In the genomic region with DNA sequence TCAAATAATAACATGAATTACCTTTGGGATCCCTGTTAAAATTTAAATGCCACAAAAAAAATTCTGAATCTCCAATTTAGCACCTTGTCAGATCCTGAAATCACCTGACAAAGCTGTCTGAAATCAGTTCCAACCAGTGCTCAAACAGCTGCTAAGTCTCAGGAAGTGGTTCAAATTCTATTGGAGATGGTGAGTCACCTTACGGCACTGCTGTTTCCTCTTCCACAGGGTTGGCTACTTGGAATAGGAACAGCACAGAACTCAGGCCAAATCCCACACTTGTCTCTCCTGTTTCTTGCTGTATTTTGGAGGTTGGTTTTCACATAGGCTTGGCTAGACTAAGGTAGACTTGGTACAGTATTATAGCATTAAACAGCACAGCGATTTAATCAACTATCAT, we compare ENCODE assay signal across 23 mouse cellular contexts. TPM values are rescaled to one million over a fixed set of nuclear protein-coding genes. Genes with fewer than 3 reads are reported as not detected.
DNase-seq lines count a peak whose midpoint lies in the region; ATAC-seq and TF ChIP-seq lines count a peak whose summit lies in the region.
"Had no signal": no experiment of that assay in that cellular context is flagged by ENCODE, and none has a peak within 500 bp of the region (broad histone marks: within the 10 kb centered on the region; RNA-seq: fewer than 3 reads in every experiment).

No protein-coding gene starts in this region.

- TF ChIP-seq CTCF in left cerebral cortex, adult 2 months (IDR thresholded peaks at IDR 0.05): no peak

- no peak overlapping the region for H3K4me3 ChIP-seq in left cerebral cortex, adult 2 months
- H3K4me3 ChIP-seq: gastrocnemius, adult 2 months; heart, embryonic 12.5 days; heart, embryonic 15.5 days had no signal

- no peak for DNase-seq in frontal cortex, postnatal 25 days (ENCODE audit: low spot score in 2 of 2)
- DNase-seq in left cerebral cortex, adult 18-20 months (ENCODE audit: low spot score in 2 of 2): peak; percentile 16 to 19
- DNase-seq in left cerebral cortex, adult 2 months (ENCODE audit: extremely low spot score in 1 of 2, low spot score in 2 of 2): no peak
- peak; percentile 35 for DNase-seq in 416B (ENCODE audit: low read depth)
- DNase-seq in fibroblast of lung, adult 2 months (ENCODE audit: low read depth): peak; percentile 80
- DNase-seq in adrenal gland, adult 18-20 months (ENCODE audit: low spot score in 2 of 2): no peak
- DNase-seq: adrenal gland, adult 2 months; adrenal gland, postnatal 25 days; cerebellum, adult 18-20 months; cerebellum, adult 9-10 months; gastrocnemius, adult 2 months; gastrocnemius, postnatal 14 days; heart, postnatal 4 days had no signal

- H3K27ac ChIP-seq in left cerebral cortex, adult 2 months: no peak overlapping the region
- H3K27ac ChIP-seq: gastrocnemius, adult 2 months; heart, embryonic 15.5 days; hindbrain, embryonic 14.5 days; hindbrain, postnatal 0 days had no signal

- intact Hi-C loops in left cerebral cortex, adult 2 months (cut with DNase I): no loop called here

- peak; percentile 59 for ATAC-seq in frontal cortex, adult (ENCODE audit: low TSS enrichment)
- no peak for ATAC-seq in monocyte, adult 5-6 weeks (replicated peaks; ENCODE audit: insufficient number of reproducible peaks, low FRiP score, low TSS enrichment, poor library complexity, severe bottlenecking)
- ATAC-seq: forebrain, embryonic 14.5 days; hindbrain, postnatal 0 days; inflammation-experienced regulatory T-cells, adult 6 months; intestine, embryonic 16.5 days; Patski had no signal

RNA-seq across cellular contexts. Expression of gene Abhd2, which starts 55.8 kb away (rescaled TPM):
- total RNA-seq in left cerebral cortex, adult 18-20 months (2021): 10 to 100 TPM; 87.3 to 92.1 TPM
- total RNA-seq in left cerebral cortex, adult 2 months (2021): 100 to 1,000 TPM; 103 to 116 TPM
- total RNA-seq in monocyte, adult 5-6 weeks (2017): 39.9 to 69.6 TPM (median 41.0 TPM) in 3 replicates
- 1,000 to 10,000 TPM; 1,132 to 1,460 TPM for total RNA-seq in adrenal gland, adult 18-20 months (2021)

Comparison
In these comparisons a context has a peak if more than half of its experiments do, and no peak if none do; other contexts are left out.
1. DNase-seq: peak in left cerebral cortex, adult 18-20 months (2 of 2), 416B (single experiment) and fibroblast of lung, adult 2 months (single experiment); none in frontal cortex, postnatal 25 days (0 of 2), left cerebral cortex, adult 2 months (0 of 2) and adrenal gland, adult 18-20 months (0 of 2).
2. RNA of gene Abhd2, which starts 55.8 kb away (total RNA-seq): 1,132 to 1,460 TPM in adrenal gland, adult 18-20 months; 103 to 116 TPM in left cerebral cortex, adult 2 months, 87.3 to 92.1 TPM in left cerebral cortex, adult 18-20 months and 39.9 to 69.6 TPM in monocyte, adult 5-6 weeks; every median in the first group is over 4 times any median in the second.